Mouse (Mus musculus): Measurements from ENCODE around the gene 1110002E22Rik.

DNA sequence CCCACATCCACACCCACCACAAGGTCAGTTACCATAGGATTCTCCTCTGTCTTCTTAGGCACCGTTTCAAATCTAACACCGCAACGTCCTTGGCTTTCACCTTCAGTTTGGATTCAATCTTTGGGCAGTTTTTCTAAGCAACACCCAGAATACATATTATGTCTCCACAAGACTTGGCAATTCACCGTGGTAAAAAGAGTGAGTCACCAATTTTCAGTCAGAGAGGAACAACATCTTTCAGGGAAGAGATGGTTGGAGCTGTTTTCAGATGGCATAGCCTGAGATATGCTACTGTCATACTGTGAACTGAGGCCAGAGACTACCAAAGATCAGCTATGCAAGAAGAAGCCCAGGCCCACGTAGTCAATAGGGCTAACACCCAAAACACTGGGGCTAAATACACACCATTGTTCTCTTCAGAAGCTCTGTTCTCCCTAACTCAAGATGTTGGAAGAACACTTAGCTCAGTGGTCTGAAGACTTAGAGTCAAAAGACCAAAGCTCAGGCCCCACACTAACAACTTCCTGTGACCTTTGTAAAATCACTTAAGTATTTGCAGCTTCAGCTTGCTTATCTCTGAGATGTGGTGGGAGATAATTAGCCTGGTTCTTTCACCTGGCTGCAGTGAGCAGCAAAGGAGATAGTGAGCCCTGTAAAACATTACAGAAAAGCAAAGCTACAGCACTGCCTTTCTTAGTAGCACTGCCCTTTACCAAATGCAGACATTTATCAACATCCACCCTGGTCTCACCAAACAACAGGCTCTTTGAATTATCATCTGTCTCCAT lies 37.1 kb upstream of the 1110002E22Rik start:
- TF ChIP-seq EP300 (IDR thresholded peaks at IDR 0.05; ENCODE audit: low read depth in 1 of 2, low read length in 2 of 2) (no peak), POLR2A (IDR thresholded peaks at IDR 0.05; ENCODE audit: control insufficient read depth in 1 of 2, insufficient read depth in 1 of 2, low read depth in 1 of 2, low read length in 2 of 2, poor library complexity in 1 of 2) (no peak), KAT2A (conservative IDR thresholded peaks at IDR 0.05; ENCODE audit: low read depth, low read length) (no peak), UBTF (IDR thresholded peaks at IDR 0.05; ENCODE audit: borderline replicate concordance, insufficient read depth, low read depth, low read length) (no peak), NELFE (IDR thresholded peaks at IDR 0.05; ENCODE audit: low read depth, low read length) (no peak), RAD21 (IDR thresholded peaks at IDR 0.05; ENCODE audit: low read depth, low read length) (no peak), MAZ (IDR thresholded peaks at IDR 0.05; ENCODE audit: low read depth, low read length) (no peak), ZC3H11A (IDR thresholded peaks at IDR 0.05; ENCODE audit: low read depth, low read length) (no peak)

Measured in MEL (cell line).